Mouse (Mus musculus) urinary bladder, postnatal 0 days (tissue): ENCODE measurements around the gene Spink8. TPM values are rescaled to one million over a fixed set of nuclear protein-coding genes. Genes with fewer than 3 reads are reported as not detected.

Experiments
- polyA plus RNA-seq: library from polyadenylated mRNA; unstranded; fragments of >200 nt; fragmentation: Nextera tagmentation; extraction: Ambion mirVana; gene quantifications from 2 replicates; pipeline ENCODE4 v1.2.1, GENCODE M21; 2015

Gene Spink8
- 2.8 and 2.9 TPM in 2 replicates for polyA plus RNA-seq

GRCm38 (mm10) chr9:109811980-109812379, at the start of gene Spink8:
Gene Spink8, plus strand, starts transcription at chr9:109812280.

GRCm38 (mm10) chr9:109790570-109790969, 21.5 kb upstream of the Spink8 start, which contains the start of gene Fbxw27:
Gene Fbxw27, minus strand, starts transcription at chr9:109790670.

DNA sequence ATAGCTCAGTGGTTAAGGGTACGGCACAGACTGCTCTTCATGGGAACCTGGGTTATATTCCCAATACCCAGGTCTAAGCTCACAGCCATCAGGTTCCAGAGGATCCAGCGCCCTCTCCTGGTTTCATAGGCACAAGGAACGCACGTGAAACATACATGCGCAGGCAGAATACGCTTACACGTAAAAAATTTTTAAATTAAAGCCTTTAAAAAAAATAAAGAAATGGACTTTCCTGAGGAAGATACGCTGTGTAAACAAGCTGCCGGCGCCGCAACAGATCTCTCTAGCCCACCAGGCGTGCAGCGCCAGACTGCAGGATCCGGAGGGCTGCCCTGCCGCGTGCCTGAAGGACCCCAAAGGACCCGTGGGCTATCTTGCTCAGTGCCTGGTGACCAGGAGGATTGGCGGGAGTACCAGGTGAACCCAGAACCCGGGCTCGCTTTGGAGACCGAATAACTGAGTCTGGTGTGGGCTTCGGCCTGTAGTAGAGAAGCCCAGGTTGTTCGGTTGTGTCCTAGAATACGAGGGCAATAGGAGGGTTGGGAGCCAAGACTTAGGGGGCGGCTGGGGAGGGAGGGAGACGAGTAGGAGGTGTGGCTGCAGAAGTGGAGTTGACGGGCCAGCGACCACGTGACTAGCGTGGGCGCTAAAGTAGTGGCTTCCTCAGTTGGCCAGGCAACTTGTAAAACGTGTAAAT, 20.5 kb downstream of the Spink8 start, which contains the start of gene Nme6:
Gene Nme6, plus strand, starts transcription at position 359 of the 697 bp plus-strand sequence.

DNA sequence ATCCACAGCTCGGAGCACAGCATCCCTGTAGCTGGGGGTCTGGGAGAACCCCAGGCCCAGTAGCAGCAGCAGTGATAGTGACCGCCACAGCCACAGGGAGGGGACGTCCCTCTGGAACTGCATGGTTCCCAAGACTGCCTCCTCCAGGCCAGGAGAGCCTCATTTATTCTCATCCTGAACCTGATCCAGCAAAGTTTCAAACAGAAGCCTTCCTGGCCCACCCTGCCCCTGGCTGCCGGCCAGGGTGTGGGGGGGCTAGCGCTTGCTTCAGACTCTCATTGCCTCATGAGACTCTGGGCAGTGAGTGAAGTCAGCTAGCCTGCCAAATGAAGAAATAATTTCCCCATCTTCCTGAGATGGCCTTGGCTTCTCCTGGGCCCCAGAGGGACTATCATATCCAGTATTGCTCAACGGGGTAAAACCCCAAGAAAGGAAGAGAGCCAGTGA, 37.3 kb downstream of the Spink8 start, which contains the start of gene Camp:
Gene Camp, minus strand, starts transcription at position 306 of the 447 bp plus-strand sequence.

DNA sequence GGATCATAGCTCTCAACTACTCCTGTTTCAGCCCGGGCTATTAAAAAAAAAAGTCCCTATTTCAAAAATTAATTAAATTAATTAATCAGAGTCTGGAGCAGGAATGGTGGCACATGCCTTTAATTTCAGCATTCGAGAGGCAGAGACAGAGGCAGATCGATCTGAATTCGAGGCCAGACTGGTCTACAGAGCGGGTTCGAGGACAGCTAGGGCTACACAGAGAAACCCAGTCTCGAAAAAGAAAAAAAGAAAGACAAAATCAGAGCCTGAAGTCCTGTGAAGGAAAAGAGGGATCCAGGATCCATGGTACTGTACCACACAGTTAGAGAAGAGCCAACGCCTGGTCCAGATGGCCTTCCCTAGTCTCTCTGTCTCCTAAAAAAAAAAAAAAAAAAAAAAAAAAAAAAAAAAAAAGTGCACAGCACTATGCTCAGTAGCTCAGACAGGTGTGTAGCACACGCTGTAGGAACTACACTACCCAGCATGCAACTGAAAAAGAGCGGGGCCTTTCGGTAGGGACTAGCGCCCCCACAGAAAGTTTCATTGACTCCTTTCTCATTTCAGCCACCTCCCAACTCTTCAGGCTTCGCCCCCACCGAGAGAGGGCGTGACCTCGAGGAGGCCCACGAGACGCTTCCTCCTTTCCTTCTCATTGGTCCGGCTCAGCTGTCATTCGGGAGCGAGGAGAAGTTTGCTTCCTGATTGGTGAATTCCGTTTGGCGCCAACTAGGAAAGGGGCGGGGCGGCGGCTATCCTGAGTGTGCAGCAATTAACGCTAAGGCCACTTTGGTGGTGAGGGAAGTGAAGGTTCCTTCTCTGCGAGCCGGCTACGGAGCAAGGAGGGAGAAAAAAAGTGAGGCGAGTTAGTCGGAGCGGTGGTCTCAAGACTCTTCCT, 63.0 kb downstream of the Spink8 start, which contains the start of gene Cdc25a:
Gene Cdc25a, plus strand, starts transcription at position 783 of the 895 bp plus-strand sequence.

Other genes starting within 250 kb of the Spink8 start
- 0.17 TPM in 1 of 2 replicates, not detected in the other for gene Fbxw15, start 244.0 kb upstream of the Spink8 start, polyA plus RNA-seq
- gene Fbxw24, start 186.2 kb upstream of the Spink8 start, polyA plus RNA-seq: 0.22 TPM in 1 of 2 replicates, not detected in the other
- 0.08 TPM in 1 of 2 replicates, not detected in the other for gene Fbxw25, start 147.6 kb upstream of the Spink8 start, polyA plus RNA-seq
- 0.51 and 1.4 TPM in 2 replicates for gene Fbxw18, start 109.6 kb upstream of the Spink8 start, polyA plus RNA-seq
- 0.28 and 0.90 TPM in 2 replicates for gene Fbxw26, start 66.2 kb upstream of the Spink8 start, polyA plus RNA-seq
- 6.0 and 6.1 TPM in 2 replicates for gene Fbxw27, start 21.6 kb upstream of the Spink8 start, polyA plus RNA-seq
- 29.5 and 30.0 TPM in 2 replicates for gene Nme6, start 20.5 kb downstream of the Spink8 start, polyA plus RNA-seq
- gene Camp, start 37.3 kb downstream of the Spink8 start, polyA plus RNA-seq: 0.64 and 1.2 TPM in 2 replicates
- 15.3 TPM in 2 replicates for gene Cdc25a, start 63.3 kb downstream of the Spink8 start, polyA plus RNA-seq
- 45.8 and 63.3 TPM in 2 replicates for gene Map4, start 119.2 kb downstream of the Spink8 start, polyA plus RNA-seq